Mouse (Mus musculus): Measurements from ENCODE around the gene Cnst. TPM values are rescaled to one million over a fixed set of nuclear protein-coding genes. Genes with fewer than 3 reads are reported as not detected.

The Cnst gene
- total RNA-seq, 2 experiments from 2014 or later, result 33.8 to 34.1 TPM

DNA sequence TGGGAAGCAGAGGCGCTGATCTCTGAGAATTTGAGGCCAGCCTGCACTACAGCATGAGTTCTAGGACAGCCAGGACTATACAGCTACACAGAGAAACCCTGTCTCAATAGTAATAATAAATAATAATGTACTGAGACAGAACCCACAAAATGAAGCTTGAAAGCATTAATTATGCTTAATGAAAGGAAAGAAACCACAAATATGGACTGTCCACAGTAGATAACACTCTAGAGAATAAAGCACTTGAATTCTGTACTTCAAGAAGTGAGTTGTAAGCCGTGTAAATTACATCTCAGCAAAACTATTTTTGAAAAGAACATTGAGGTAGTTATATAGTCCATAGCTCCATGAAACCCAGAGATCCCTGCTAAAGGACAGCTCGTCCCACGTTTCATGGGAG, 38.0 kb downstream of the Cnst start:
- DNase-seq (ENCODE audit: low spot score in 2 of 2), result no peak
- intact Hi-C loops (cut with DNase I), result no loop called here

GRCm38 (mm10) chr1:179585646-179586045, 39.5 kb downstream of the Cnst start:
- no peak for DNase-seq (ENCODE audit: low spot score in 2 of 2)
- intact Hi-C loops (cut with DNase I), result no loop called here

- intact Hi-C loops (cut with DNase I), result no loop called here
- DNase-seq (ENCODE audit: low spot score in 2 of 2), result no peak
Observed at GRCm38 (mm10) chr1:179586430-179587095, 40.4 kb downstream of the Cnst start.

GRCm38 (mm10) chr1:179588230-179588629, 42.1 kb downstream of the Cnst start:
- intact Hi-C loops (cut with DNase I), result no loop called here
- DNase-seq (ENCODE audit: low spot score in 2 of 2), result no peak

- intact Hi-C loops (cut with DNase I), result loop anchor here (5.0 kb wide), 1 partner anchor 44 kb away; the partner anchor contains the start of genes Cnst and Tfb2m
Observed at GRCm38 (mm10) chr1:179591639-179592038, 45.5 kb downstream of the Cnst start.

DNA sequence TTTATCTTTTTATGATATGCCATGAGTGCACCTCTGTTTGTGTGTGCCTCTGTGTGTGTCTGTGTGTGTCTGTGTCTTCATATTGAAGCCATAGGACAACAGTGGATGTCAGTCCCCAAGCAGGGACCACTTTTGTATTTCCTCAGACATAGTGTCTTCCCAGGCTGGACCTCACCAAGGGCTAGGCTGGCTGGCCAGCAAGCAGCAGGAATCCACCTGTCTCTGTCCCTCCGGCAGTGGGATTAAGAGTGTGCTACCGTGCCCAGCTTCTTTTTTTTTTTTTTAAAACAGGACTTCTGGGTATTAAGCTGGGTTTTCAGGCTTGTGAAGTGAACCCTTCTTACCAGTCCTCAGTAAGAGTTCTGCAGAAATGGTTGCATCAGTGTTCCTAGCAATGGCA, 46.0 kb downstream of the Cnst start:
- intact Hi-C loops (cut with DNase I), result loop anchor here (5.0 kb wide), 1 partner anchor 45 kb away; the partner anchor contains the start of genes Cnst and Tfb2m
- no peak for DNase-seq (ENCODE audit: low spot score in 2 of 2)

More at GRCm38 (mm10) chr1:179591639-179592038, 45.5 kb downstream of the Cnst start:
- peak; percentile 41 to 69 for DNase-seq (ENCODE audit: low spot score in 2 of 2)

DNA sequence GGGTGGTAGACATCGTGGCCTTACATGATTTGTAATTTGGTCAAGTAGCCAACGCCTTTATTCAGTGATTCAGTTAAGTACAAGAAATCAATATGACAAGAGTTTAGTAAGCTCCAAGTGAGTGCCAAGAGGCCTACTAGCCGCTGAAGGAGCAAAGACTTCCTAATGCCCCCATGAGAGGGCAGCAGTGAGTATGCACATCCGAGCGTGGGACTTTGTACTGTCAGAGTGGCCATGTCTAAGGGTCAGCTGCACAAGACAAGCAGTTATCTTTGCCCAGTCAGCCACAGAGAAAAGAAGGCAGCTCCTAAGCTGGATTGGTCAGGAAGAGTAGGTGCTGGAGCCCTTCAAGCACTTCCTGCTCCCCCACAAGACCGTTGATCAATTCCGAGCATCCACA, 46.8 kb downstream of the Cnst start:
- intact Hi-C loops (cut with DNase I), result loop anchor here (5.0 kb wide), 1 partner anchor 46 kb away; the partner anchor contains the start of genes Cnst and Tfb2m
- no peak for DNase-seq (ENCODE audit: low spot score in 2 of 2)

DNA sequence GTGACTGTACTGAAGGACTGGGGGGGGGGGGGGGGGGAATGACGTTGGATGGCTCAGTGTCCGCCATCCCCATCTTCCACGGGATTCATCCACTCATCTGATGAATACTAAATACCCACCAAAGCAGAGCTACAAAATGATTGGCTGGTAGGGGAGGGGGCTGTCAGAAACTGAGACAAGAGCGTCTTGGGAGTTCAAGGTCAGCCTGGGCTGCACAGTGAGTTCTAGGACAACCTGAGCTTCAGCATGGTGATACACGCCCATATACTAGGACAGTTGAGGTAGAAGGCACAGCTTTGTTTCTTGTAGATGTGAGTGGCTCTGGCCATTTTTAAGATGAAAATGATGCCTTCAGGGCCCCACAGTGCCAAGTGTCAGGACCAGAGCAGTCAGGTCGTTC, 52.2 kb downstream of the Cnst start:
- DNase-seq (ENCODE audit: low spot score in 2 of 2), result no peak
- intact Hi-C loops (cut with DNase I), result no loop called here

- DNase-seq (ENCODE audit: low spot score in 2 of 2), result no peak
- intact Hi-C loops (cut with DNase I), result no loop called here
Observed at GRCm38 (mm10) chr1:179604526-179604925, 58.4 kb downstream of the Cnst start.

- no peak for DNase-seq (ENCODE audit: low spot score in 2 of 2)
- intact Hi-C loops (cut with DNase I), result no loop called here
Observed at GRCm38 (mm10) chr1:179606004-179606723, 60.0 kb downstream of the Cnst start.

GRCm38 (mm10) chr1:179608521-179608920, 62.4 kb downstream of the Cnst start:
- DNase-seq (ENCODE audit: low spot score in 2 of 2), result no peak
- intact Hi-C loops (cut with DNase I), result no loop called here

GRCm38 (mm10) chr1:179609724-179610505, 63.7 kb downstream of the Cnst start:
- no peak for DNase-seq (ENCODE audit: low spot score in 2 of 2)
- intact Hi-C loops (cut with DNase I), result no loop called here

GRCm38 (mm10) chr1:179611182-179611581, 65.0 kb downstream of the Cnst start:
- intact Hi-C loops (cut with DNase I), result no loop called here
- no peak for DNase-seq (ENCODE audit: low spot score in 2 of 2)

- intact Hi-C loops (cut with DNase I), result no loop called here
- DNase-seq (ENCODE audit: low spot score in 2 of 2), result no peak
Observed at GRCm38 (mm10) chr1:179612418-179612817, 66.2 kb downstream of the Cnst start.

DNA sequence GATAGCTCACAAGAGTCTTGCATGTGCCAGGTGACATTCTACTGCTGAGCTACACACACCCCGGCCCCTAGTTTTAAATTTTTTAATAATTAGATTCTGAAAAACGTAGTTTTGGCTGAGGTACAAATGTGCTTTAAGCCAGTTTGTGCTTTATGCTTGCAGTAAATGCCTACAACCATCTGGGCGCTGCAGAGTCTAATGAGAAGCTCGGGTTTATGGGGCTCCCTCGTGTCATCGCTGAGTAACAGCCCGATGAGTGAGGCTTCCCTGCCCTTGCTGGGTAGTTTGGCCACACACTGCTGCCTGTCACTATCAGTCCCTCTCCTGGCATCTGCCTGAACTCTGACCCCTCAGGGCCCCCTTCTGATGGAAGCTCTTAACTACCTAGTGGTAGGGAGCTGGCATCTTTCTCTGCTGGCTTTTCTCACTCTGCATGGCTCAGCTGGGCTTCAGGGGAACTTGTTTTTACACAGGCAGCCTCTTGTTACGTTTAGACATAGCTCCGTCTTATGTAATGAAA, 66.9 kb downstream of the Cnst start:
- DNase-seq (ENCODE audit: low spot score in 2 of 2), result no peak
- intact Hi-C loops (cut with DNase I), result no loop called here

DNA sequence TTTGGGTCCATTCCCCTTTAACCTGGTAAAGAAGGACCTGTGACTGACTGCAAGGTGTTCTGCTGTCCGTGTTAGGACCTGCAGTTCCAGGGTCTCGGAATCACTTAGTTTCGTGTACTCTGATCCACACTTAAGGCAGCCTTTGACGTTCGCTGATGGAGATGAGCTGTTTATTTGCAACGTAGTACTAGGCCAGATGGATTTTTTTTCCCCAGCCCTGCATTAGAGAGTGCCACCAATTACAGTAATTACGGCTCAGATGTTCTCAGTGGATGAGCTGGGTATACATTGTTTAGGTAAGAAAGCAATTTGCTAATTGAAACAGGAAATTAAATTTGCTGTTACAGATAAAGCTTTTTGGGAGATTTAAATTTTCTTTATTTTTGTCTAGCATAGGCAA, 71.3 kb downstream of the Cnst start:
- DNase-seq (ENCODE audit: low spot score in 2 of 2), result no peak
- intact Hi-C loops (cut with DNase I), result no loop called here

DNA sequence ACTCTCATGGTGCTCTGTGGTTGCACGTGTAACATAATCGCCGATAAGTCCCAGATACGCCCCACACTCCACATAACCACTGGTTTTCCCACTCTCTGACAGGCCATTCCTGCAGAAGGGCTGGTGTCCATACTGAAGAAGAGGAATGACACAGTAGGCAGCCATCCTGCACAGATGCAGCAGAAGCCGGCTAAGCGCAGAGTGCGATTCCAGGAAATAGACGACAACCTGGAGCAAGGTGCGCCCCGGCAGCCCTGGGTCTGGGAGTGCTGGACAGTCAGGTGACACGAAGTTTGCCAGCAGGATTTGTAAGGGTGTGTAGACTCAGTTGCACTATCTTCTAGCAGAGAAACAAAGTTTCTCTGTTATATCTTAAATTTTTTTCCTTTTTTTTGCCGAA, 76.5 kb downstream of the Cnst start:
- intact Hi-C loops (cut with DNase I), result no loop called here
- no peak for DNase-seq (ENCODE audit: low spot score in 2 of 2)

DNA sequence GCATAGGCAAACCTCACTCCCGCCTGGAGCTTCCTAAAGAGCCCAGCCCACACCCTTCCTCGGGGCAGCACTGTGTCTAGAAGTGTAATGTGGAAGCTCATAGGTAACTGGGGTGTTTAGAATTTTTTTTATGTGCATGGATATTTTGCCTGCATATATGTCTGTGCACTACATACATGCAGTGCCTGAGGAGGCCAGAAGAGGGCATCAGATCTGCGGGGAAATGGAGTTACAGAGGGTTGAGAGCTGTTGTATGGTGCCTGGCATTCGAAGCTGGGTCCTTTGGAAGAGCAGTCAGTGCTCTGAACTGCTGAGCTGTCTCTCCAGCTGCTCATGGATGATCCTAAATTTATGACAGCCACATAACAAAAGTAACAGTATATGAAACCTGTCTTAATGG, 77.5 kb downstream of the Cnst start:
- intact Hi-C loops (cut with DNase I), result loop anchor here (2.0 kb wide), 1 partner anchor 117 kb away; no protein-coding TSS in a partner anchor
- peak; percentile 50 to 57 for DNase-seq (ENCODE audit: low spot score in 2 of 2)

- intact Hi-C loops (cut with DNase I), result loop anchor here (2.0 kb wide), 1 partner anchor 118 kb away; no protein-coding TSS in a partner anchor
- DNase-seq (ENCODE audit: low spot score in 2 of 2), result peak; percentile 39 to 54
Observed at GRCm38 (mm10) chr1:179624354-179624753, 78.2 kb downstream of the Cnst start.

- intact Hi-C loops (cut with DNase I), result no loop called here
- DNase-seq (ENCODE audit: low spot score in 2 of 2), result no peak
Observed at GRCm38 (mm10) chr1:179627855-179628254, 81.7 kb downstream of the Cnst start.

All from left cerebral cortex, postnatal 14 days (tissue).